Mouse (Mus musculus): ENCODE measurements at regions not wholly inside any gene's neighbourhood (a gene's known extent, or its start where the extent isn't known, plus 50 kb on each side); places are given as distances from the start of the nearest gene placed in this dataset.

DNA sequence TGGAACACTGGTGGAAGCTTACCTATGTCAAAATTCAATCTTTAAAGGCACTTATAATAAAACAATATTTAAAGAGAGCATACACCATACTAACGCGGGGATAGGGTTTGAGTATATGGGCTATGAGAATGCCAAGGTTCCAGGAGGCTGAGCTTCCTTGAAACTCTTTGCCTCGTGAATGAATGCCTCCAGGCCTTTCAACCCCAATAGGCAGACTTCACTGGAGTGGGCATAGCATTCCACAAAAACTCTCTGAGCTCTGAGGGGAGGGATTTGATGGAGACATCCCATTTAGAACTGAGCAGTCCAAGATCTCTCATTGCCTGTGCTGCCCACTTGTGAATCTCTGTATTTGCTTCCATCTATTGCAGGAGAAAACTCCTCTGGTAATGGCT, 68.4 kb upstream of the Pax1 start:
- DNase-seq (ENCODE audit: low spot score) = no peak
- peaks cover under 1% of the 10 kb centered on the region; the same call in 1 of the 2 replicates for H3K4me1 ChIP-seq (ENCODE audit: control insufficient read depth, insufficient read depth, low read length)
- H3K4me2 ChIP-seq (ENCODE audit: low read depth, low read length) = no peak overlapping the region
- no peak overlapping the region for H3K4me3 ChIP-seq (ENCODE audit: low read depth, low read length)
- no peak for ATAC-seq (ENCODE audit: low read depth)
- H3K36me3 ChIP-seq (ENCODE audit: control insufficient read depth, insufficient read depth, low read length) = no peaks in the 10 kb centered on the region
- no peak overlapping the region for H3K27ac ChIP-seq (replicated peaks; ENCODE audit: low read depth, low read length)
- no peaks in the 10 kb centered on the region for H3K9me3 ChIP-seq (ENCODE audit: control insufficient read depth, low read length)
- H3K27me3 ChIP-seq (replicated peaks; ENCODE audit: control insufficient read depth, insufficient read depth, low read length) = no peaks in the 10 kb centered on the region
- H3K9ac ChIP-seq (ENCODE audit: low read depth, low read length) = no peak overlapping the region
- WGBS = 51% methylated on average over 3 of the region's 3 CpGs

DNA sequence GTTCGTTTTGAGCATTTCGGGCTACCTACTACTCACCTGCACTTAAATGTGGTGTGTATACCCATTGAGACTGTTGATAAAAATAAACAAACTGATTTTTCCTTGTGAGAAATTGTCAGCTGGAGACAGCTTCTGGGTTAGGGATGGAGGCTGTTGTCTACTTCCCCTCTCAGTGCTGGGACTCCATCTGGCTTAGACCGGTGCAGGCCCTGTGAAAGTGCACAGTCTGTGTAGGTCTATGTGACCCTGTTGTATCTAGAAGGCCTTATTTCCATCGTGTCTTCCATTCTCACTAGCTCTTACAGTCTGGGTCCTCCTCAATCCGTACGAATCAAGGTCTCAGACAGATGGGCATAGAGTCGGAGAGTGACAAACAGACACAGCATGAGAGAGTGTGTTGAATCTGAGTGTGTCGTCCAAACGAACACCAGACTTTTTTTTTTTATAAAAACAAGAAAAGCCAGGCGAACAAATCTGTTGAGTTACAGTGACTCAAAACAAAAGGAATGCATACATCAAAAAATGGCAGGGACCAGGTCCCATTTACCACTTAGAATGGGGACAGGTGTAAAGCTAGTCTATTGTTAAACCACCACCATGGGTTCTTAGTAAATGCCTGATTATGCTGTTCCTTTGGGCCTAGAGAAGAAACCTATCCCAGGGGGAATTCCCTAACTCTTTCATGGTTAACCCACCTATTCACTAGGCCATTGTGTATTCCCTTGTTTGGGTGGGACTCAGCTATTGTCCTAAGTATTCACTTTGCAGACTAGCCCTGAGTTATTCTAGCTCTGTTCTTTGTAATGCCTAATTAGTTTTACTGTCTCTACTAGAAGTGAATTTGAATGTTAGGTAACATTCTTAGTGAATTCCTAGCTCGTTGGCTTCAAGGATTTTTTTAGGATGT, 69.1 kb upstream of the Pax1 start:
- no peak overlapping the region for H3K27ac ChIP-seq (replicated peaks; ENCODE audit: low read depth, low read length)
- DNase-seq (ENCODE audit: low spot score) = no peak
- WGBS = 52% methylated on average over 11 of the region's 11 CpGs
- H3K36me3 ChIP-seq (ENCODE audit: control insufficient read depth, insufficient read depth, low read length) = no peaks in the 10 kb centered on the region
- no peak overlapping the region for H3K4me3 ChIP-seq (ENCODE audit: low read depth, low read length)
- H3K9ac ChIP-seq (ENCODE audit: low read depth, low read length) = no peak overlapping the region
- no peaks in the 10 kb centered on the region for H3K4me1 ChIP-seq (ENCODE audit: control insufficient read depth, insufficient read depth, low read length)
- ATAC-seq (ENCODE audit: low read depth) = no peak
- no peaks in the 10 kb centered on the region for H3K27me3 ChIP-seq (replicated peaks; ENCODE audit: control insufficient read depth, insufficient read depth, low read length)
- no peak overlapping the region for H3K4me2 ChIP-seq (ENCODE audit: low read depth, low read length)
- no peaks in the 10 kb centered on the region for H3K9me3 ChIP-seq (ENCODE audit: control insufficient read depth, low read length)

DNA sequence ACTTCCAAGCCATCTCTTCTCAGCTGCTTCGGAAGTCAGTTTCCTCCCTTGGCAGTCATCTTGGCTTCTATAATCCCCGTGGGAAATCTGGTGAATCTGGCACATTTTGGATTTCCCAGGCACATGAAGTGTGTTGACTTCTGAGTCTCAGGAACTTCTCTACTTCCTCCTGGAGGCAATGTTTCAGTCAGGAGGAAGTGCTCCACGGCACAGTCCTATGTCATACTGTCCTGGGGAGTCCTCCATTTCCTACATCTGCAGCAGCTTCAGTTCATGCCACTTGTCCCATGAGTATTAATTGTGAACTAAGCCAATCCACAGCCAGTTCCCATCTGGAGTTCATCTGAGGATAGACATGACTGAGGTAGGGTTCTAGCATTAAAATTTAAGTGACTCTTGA, 78.3 kb upstream of the Pax1 start:
- H3K4me2 ChIP-seq (ENCODE audit: low read depth, low read length) = no peak overlapping the region
- H3K27me3 ChIP-seq (replicated peaks; ENCODE audit: control insufficient read depth, insufficient read depth, low read length) = no peaks in the 10 kb centered on the region
- no peaks in the 10 kb centered on the region for H3K4me1 ChIP-seq (ENCODE audit: control insufficient read depth, insufficient read depth, low read length)
- WGBS = 69% methylated on average over 3 of the region's 3 CpGs
- no peak overlapping the region for H3K27ac ChIP-seq (replicated peaks; ENCODE audit: low read depth, low read length)
- DNase-seq (ENCODE audit: low spot score) (peak; percentile 4), ATAC-seq (ENCODE audit: low read depth) (no peak)
- no peak overlapping the region for H3K9ac ChIP-seq (ENCODE audit: low read depth, low read length)
- H3K9me3 ChIP-seq (ENCODE audit: control insufficient read depth, low read length) = no peaks in the 10 kb centered on the region
- H3K4me3 ChIP-seq (ENCODE audit: low read depth, low read length) = no peak overlapping the region
- H3K36me3 ChIP-seq (ENCODE audit: control insufficient read depth, insufficient read depth, low read length) = no peaks in the 10 kb centered on the region

DNA sequence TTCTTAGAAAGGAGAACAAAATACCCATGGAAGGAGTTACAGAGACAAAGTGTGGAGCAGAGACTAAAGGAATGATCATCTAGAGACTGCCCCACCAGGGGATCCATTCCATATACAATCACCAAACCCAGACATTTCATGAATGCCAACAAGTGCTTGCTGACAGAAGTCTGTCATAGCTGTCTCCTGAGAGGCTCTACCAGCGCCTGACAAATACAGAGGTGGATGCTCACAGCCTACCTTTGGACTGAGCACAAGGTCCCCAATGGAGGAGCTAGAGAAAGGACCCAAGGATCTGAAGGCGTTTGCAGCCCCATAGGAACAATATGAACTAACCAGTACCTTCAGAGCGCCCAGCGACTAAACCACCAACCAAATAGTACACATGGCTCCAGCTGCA, 83.6 kb upstream of the Nkx2-2 start:
- H3K4me3 ChIP-seq (ENCODE audit: low read depth, low read length) = no peak overlapping the region
- H3K9ac ChIP-seq (ENCODE audit: low read depth, low read length) = no peak overlapping the region
- H3K9me3 ChIP-seq (ENCODE audit: control insufficient read depth, low read length) = no peaks in the 10 kb centered on the region
- H3K27ac ChIP-seq (replicated peaks; ENCODE audit: low read depth, low read length) = no peak overlapping the region
- H3K4me1 ChIP-seq (ENCODE audit: control insufficient read depth, insufficient read depth, low read length) = no peaks in the 10 kb centered on the region
- no peak overlapping the region for H3K4me2 ChIP-seq (ENCODE audit: low read depth, low read length)
- WGBS = 85% methylated on average over 4 of the region's 4 CpGs
- no peaks in the 10 kb centered on the region for H3K27me3 ChIP-seq (replicated peaks; ENCODE audit: control insufficient read depth, insufficient read depth, low read length)
- DNase-seq (ENCODE audit: low spot score) = no peak
- no peaks in the 10 kb centered on the region for H3K36me3 ChIP-seq (ENCODE audit: control insufficient read depth, insufficient read depth, low read length)
- ATAC-seq (ENCODE audit: low read depth) = no peak

DNA sequence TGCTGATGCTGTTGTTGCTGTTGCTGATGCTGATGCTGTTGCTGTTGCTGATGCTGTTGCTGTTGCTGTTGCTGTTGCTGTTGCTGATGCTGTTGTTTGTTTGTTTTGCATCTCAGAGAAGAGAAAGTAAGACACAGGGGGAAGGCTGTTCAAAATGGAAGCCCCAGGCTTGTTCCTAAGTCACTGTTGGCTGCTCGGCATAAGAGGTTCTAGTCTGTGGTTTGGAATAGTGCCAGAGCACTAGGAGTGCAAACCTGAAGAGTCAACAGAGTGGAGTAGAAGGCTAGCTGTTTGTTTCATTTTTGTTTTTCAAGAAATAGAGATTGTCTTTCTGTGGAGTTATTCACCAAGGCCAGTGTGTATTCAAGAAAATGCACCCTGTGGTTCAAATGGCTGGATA, 75.1 kb upstream of the Nkx2-2 start:
- Histone ChIP-seq H3K9ac (ENCODE audit: low read depth, low read length) (no peak overlapping the region), H3K27ac (replicated peaks; ENCODE audit: low read depth, low read length) (no peak overlapping the region), H3K9me3 (ENCODE audit: control insufficient read depth, low read length) (no peaks in the 10 kb centered on the region), H3K4me3 (ENCODE audit: low read depth, low read length) (no peak overlapping the region), H3K27me3 (replicated peaks; ENCODE audit: control insufficient read depth, insufficient read depth, low read length) (no peaks in the 10 kb centered on the region; the same call in 1 of the 2 replicates), H3K36me3 (ENCODE audit: control insufficient read depth, insufficient read depth, low read length) (no peaks in the 10 kb centered on the region), H3K4me2 (ENCODE audit: low read depth, low read length) (no peak overlapping the region), H3K4me1 (ENCODE audit: control insufficient read depth, insufficient read depth, low read length) (no peaks in the 10 kb centered on the region)
- peak; percentile 29 for DNase-seq (ENCODE audit: low spot score)
- ATAC-seq (ENCODE audit: low read depth) = no peak
- WGBS = 14% methylated on average over 1 of the region's 1 CpGs

DNA sequence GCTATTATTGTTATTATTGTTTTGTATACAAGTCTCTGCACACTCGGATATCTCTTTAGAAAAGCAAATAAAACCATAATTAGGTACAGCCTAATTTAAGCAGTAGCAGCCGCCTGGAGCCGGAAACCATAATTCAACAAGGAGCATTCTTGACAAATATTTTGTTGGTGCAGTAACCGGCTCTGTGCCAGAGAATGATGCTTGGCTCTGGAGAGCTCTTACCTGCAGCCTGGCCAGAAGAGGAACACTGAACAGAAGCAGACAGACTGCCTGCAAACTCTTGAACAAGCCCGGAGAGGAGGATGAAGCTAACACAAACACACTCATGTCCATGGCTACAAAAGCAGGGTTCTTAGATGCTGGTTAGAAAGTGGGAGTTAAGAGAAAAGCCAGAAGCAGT, 73.9 kb upstream of the Nkx2-2 start:
- H3K9me3 ChIP-seq (ENCODE audit: control insufficient read depth, low read length) = no peaks in the 10 kb centered on the region
- no peak overlapping the region for H3K9ac ChIP-seq (ENCODE audit: low read depth, low read length)
- H3K4me2 ChIP-seq (ENCODE audit: low read depth, low read length) = no peak overlapping the region
- no peak overlapping the region for H3K27ac ChIP-seq (replicated peaks; ENCODE audit: low read depth, low read length)
- no peak for DNase-seq (ENCODE audit: low spot score)
- 53% methylated on average over 5 of the region's 5 CpGs for WGBS
- H3K36me3 ChIP-seq (ENCODE audit: control insufficient read depth, insufficient read depth, low read length) = no peaks in the 10 kb centered on the region
- H3K27me3 ChIP-seq (replicated peaks; ENCODE audit: control insufficient read depth, insufficient read depth, low read length) = no peaks in the 10 kb centered on the region; the same call in 1 of the 2 replicates
- no peak for ATAC-seq (ENCODE audit: low read depth)
- no peak overlapping the region for H3K4me3 ChIP-seq (ENCODE audit: low read depth, low read length)
- H3K4me1 ChIP-seq (ENCODE audit: control insufficient read depth, insufficient read depth, low read length) = no peaks in the 10 kb centered on the region

DNA sequence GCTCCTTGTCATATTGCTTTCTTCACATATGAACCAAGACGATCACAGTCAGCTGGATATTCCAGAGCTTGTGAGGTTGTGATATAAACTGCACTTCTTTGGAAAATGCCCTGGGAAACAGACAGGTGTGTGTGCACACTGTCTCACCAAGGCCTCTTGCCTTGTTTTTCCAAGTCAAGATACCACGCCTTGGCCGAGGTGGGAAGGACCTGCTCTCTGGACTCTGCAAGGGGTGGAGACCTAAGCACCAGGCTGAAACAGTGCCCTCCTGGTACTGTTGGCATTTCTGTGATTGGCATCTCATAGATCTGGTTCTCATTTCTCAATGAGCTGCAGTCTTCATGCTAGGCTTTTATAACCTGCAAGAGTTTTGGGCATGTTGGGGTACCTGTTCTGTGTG, 73.2 kb upstream of the Nkx2-2 start:
- no peaks in the 10 kb centered on the region for H3K9me3 ChIP-seq (ENCODE audit: control insufficient read depth, low read length)
- no peaks in the 10 kb centered on the region for H3K36me3 ChIP-seq (ENCODE audit: control insufficient read depth, insufficient read depth, low read length)
- H3K4me2 ChIP-seq (ENCODE audit: low read depth, low read length) = no peak overlapping the region
- H3K27ac ChIP-seq (replicated peaks; ENCODE audit: low read depth, low read length) = no peak overlapping the region
- no peak overlapping the region for H3K4me3 ChIP-seq (ENCODE audit: low read depth, low read length)
- ATAC-seq (ENCODE audit: low read depth) (no peak), DNase-seq (ENCODE audit: low spot score) (no peak)
- H3K9ac ChIP-seq (ENCODE audit: low read depth, low read length) = no peak overlapping the region
- no peaks in the 10 kb centered on the region for H3K4me1 ChIP-seq (ENCODE audit: control insufficient read depth, insufficient read depth, low read length)
- no peaks in the 10 kb centered on the region; the same call in 1 of the 2 replicates for H3K27me3 ChIP-seq (replicated peaks; ENCODE audit: control insufficient read depth, insufficient read depth, low read length)
- WGBS = 87% methylated on average over 3 of the region's 3 CpGs

DNA sequence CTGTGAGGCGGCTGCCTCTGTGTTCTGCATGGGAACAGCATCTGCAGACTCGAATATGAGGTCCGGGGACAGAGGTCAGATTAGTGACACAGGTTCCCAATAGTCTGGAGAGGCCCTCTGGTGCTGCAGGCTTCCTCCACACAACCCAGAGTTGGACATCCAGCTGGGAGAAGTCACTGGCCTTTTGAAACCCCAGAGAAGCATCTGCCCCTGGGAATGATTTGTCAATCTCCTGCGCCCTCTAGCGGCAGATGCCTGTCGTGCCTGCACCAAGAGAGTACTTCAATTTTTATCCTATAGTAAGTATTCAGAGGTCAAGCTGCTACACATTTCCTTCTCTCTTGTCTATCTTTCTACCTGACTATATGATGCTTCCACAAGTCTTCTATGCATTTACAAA, 62.7 kb upstream of the Nkx2-2 start:
- no peaks in the 10 kb centered on the region for H3K36me3 ChIP-seq (ENCODE audit: control insufficient read depth, insufficient read depth, low read length)
- no peaks in the 10 kb centered on the region for H3K27me3 ChIP-seq (replicated peaks; ENCODE audit: control insufficient read depth, insufficient read depth, low read length)
- H3K9me3 ChIP-seq (ENCODE audit: control insufficient read depth, low read length) = no peaks in the 10 kb centered on the region
- no peak overlapping the region for H3K27ac ChIP-seq (replicated peaks; ENCODE audit: low read depth, low read length)
- no peaks in the 10 kb centered on the region for H3K4me1 ChIP-seq (ENCODE audit: control insufficient read depth, insufficient read depth, low read length)
- H3K4me3 ChIP-seq (ENCODE audit: low read depth, low read length) = no peak overlapping the region
- ATAC-seq (ENCODE audit: low read depth) (no peak), DNase-seq (ENCODE audit: low spot score) (peak; percentile 48)
- WGBS = 20% methylated on average over 6 of the region's 6 CpGs
- H3K4me2 ChIP-seq (ENCODE audit: low read depth, low read length) = no peak overlapping the region
- no peak overlapping the region for H3K9ac ChIP-seq (ENCODE audit: low read depth, low read length)

DNA sequence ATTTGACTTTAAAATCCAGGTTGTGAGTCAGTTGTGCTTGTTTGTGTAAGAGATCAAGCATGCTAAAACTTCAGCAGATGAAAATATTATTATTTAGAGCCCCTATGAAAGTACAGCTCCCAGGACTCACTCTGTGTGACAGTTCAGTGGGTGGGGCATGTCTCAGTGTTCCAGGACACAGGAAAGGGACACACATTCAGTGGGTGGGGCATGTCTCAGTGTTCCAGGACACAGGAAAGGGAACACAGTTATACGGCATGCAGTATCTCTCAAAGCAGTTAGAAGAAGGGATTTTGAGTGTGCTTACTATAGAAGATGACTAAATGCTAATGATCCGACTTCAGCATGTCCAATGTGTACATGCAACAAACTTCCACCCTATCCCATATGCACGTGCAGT, 60.9 kb upstream of the Nkx2-2 start:
- Histone ChIP-seq H3K9me3 (ENCODE audit: control insufficient read depth, low read length) (no peaks in the 10 kb centered on the region), H3K27ac (replicated peaks; ENCODE audit: low read depth, low read length) (no peak overlapping the region), H3K9ac (ENCODE audit: low read depth, low read length) (no peak overlapping the region), H3K4me3 (ENCODE audit: low read depth, low read length) (no peak overlapping the region), H3K36me3 (ENCODE audit: control insufficient read depth, insufficient read depth, low read length) (no peaks in the 10 kb centered on the region), H3K27me3 (replicated peaks; ENCODE audit: control insufficient read depth, insufficient read depth, low read length) (no peaks in the 10 kb centered on the region), H3K4me2 (ENCODE audit: low read depth, low read length) (no peak overlapping the region), H3K4me1 (ENCODE audit: control insufficient read depth, insufficient read depth, low read length) (no peaks in the 10 kb centered on the region)
- ATAC-seq (ENCODE audit: low read depth) = no peak
- no peak for DNase-seq (ENCODE audit: low spot score)
- WGBS = 67% methylated on average over 3 of the region's 3 CpGs

Data from embryonic facial prominence, embryonic 14.5 days (tissue).